Mouse (Mus musculus): ENCODE data around the gene Sox4.
A peak's percentile ranks its signal among the peaks of the same experiment; 100 is the strongest.

Sox4 gene

GRCm38 (mm10) chr13:28953581-28953991, at the start of gene Sox4:
Gene Sox4 (minus strand): TSS chr13:28953713.
- DNase-seq: peak; percentile 85

- no peak for DNase-seq
Measured at GRCm38 (mm10) chr13:28991899-28992664, 38.6 kb upstream of the Sox4 start.

DNA sequence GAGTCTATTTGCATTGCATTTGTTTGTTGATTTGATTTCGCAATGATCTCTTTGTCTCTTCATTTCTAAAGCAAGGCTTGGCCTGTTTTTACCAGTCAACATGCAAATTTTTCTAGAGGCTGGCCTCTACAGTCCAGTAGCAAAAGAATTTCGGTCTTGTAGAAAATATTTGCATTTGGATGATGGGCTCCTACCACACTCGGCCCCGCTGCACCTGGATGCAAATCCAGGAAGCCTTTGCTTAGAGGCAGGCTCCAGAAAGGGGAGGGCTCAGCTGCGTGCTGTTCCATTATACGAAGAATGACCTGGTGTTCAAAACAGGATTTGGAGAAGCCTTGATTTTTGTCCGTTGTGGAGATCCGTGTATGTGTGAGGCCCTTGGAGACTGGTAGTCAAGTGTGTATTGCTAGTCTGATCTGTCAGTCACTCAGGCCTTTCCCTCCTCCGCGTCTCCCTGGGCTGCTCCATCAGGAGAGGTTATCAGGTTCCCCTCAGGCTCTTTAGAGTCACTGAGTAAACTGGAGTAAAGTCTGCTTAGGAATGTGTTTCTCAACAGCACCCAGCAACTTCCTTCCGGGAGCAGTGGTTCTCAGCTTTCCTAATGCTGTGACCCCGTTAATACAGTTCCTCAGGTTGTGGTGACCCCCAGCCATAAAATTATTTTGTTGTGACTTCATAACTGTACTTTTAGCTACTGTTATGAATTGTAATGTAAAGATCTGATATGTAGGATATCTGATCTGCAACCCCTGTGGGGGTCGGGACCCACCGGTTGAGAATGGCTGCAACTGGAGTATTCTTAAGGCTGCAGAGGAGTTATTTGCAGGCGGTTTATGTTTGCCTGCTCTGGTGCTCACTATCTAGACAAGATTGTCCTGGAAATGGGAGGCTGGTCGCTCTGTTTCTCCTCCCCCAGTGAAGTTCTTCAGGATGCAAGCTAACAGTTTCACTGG, 35.5 kb upstream of the Sox4 start:
- DNase-seq: no peak

DNA sequence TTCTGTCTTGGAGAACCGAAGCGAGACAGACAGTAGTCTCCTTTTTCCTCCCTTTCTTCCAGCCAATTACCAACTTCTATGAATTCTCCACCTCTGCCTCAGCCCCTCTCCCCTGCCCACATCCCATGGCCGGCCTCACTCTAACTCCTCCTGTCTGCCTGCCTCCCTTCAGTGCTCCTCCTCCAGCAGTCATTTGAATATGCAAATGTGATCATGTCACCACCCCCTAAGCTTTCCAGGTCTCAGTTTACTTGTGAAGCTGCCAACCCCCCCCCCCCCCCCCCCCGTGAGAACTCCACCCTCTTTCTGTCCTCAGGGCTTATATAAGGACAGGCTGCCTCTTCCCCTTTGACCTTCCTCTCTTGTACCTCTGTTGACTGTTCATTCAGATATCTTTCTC, 27.2 kb upstream of the Sox4 start:
- no peak for DNase-seq

- DNase-seq: no peak
Measured at GRCm38 (mm10) chr13:28975011-28975410, 21.5 kb upstream of the Sox4 start.

DNA sequence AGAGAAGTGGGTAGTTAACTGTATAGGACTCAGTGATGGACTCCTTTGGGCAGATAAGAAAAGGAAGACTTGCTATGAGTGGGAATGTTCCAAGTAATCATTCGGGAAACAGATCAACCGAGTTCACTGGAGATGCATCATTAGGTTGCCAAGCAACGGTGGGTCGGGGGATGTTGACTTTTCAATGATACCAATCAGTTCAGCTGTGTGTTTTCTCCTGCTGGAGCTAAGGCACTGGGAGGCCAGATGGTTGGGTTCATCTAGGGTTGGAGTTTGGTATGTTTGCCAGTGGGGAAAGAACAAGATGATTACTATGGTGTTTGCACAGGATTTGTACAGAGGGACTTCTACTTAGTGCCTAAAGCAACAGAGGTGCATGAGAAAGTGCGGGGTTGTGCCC, 21.1 kb upstream of the Sox4 start:
- DNase-seq: no peak

GRCm38 (mm10) chr13:28960916-28961315, 7.4 kb upstream of the Sox4 start:
- DNase-seq: no peak

DNA sequence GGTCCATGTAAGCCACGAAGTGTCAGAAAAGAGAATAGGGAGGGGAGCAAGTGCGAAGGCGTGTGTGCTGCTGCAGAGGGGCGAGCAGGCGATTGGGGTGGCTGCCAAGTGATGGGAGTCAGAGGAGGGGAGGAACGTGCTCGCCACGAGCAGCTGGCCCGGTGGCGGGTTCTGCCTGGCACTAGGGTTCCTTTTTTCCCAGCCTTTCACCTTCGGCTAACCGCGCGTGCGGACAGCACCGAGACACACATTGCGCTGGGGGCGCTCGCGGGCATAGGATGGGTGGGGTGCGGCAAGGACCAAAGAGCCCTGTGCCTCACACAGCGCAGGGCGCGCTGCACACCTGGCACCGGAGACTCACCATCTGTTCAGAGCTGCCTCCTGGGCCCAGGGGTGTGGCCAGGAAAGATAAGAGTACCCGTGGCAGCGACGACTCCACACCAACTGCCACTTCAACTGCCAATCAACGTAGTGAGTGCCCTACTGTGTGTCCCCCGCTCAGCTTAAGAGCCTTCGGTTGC, 6.0 kb upstream of the Sox4 start:
- peak; percentile 80 for DNase-seq

GRCm38 (mm10) chr13:28959068-28959440, 5.5 kb upstream of the Sox4 start:
- DNase-seq: no peak

- DNase-seq: peak; percentile 69
Measured at GRCm38 (mm10) chr13:28958211-28959067, 4.9 kb upstream of the Sox4 start.

DNA sequence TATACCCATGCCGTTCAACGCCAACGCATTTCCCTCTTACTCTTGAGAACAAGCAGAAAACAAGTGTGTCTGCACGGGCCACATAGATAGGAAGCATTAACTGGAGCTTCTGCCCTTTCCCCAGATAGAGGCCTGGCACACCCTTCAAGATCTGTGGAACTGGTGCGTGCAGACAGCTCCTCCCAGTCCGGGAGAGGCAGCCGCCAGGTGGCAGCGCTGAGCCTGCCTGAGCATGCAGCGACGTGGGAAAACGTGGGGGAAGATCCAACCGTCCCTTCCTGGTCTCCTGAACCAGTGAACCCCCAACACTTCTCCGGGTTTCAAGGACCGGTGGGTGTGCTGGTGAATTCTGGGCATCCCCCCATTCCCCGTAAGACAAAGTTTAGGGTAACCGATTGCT, 4.3 kb upstream of the Sox4 start:
- peak; percentile 93 for DNase-seq

DNA sequence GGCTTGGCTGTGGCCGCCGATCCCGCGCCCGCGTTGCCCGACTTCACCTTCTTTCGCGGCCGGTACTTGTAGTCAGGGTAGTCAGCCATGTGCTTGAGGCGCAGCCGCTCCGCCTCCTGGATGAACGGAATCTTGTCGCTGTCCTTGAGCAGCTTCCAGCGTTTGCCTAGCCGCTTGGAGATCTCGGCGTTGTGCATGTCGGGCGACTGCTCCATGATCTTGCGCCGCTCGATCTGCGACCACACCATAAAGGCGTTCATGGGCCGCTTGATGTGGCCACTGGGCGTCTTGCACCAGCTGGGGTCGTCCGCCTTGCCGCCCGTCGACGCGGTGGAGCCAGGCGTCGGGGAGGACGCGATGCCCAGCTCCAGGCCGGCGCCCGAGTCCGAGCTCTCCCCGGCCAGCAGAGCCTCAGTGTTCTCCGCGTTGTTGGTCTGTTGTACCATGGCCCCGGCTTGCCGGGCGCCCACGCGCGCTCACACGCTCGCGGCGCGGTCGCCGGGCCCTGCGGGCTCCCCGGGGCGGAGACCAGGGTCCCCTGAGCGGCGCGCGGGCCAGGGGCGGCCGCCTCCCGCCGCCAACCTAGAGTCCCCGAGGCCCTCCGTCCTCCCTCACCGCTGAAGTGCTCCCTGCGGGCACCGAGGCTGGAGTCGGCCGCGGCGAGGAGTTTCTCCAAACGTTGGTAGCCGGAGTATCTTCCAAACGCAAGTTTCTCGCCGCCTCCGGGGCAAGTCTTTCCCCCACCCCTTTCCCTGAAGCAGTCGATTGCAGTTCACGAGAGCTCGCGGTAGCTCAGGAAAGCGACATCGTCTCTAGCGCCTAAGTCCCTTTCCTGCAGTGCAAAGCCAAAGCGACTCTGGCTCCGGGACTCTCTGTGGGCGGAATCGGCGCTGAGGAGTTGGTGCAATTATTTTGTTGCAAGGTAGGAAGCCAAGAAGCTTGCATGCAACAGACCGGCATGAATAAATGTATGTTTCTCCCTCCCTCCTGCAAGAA, 639 bp downstream of the Sox4 start:
- peak; percentile 42 for DNase-seq

GRCm38 (mm10) chr13:28951691-28952575, 1.6 kb downstream of the Sox4 start:
- no peak for DNase-seq

DNA sequence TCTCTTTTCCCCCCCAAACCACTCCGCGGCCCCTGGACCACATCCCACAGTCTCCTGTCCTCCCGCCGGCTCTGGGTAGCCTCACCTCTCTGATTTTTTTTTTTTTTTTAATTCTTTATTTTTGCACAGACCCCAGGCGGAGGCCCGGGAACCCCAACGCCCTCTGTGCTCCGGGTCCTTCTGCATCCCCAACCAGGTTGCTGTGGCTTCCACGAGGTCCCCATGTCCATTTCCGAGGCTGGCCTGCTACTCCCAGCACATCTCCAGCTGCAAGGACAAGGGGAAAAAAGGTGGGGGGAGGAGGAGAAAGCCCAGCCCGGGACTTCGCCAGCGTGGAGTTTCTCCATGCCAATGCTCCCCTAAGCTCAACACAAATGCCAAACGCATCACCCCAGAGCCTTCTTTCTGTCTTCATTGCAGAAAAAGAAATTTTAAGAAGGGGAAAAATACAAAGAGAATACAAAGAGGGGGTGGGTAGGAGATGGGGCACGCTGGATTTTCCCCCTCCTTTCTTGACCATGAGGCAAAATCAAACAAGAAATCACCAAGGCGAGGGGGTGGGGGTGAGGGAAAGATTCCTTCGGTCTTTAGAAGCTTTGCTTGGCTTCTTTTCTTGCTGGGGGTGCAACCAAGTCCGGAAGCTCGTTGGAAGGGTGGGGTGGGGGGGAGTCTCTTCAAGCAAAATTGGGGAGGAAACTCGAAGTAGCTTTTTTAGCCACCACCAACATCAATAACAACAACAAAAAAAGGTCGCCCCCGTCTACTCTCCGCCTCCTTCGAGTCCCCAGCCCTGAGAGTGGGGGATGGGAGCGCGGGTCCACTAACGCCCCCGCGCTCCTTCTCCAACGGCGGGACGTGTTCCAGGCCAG, 2.7 kb downstream of the Sox4 start:
- peak; percentile 31 for DNase-seq

DNA sequence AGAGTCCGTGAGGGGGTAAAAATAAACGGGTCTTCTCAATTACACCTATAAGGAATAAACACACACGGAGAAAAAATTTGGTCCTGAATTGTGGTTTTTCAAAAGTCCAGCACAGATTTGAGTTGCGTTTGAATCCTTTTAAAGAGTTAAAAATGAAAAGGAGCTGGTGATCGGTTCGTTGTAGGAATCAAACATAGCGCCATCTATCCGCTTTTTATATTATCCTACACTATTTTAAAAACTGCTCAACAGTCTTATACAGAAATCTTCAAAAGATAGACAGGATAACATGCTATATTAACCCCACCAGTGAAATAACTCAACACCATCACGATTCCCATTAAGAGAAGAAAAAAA, 3.3 kb downstream of the Sox4 start:
- no peak for DNase-seq

DNA sequence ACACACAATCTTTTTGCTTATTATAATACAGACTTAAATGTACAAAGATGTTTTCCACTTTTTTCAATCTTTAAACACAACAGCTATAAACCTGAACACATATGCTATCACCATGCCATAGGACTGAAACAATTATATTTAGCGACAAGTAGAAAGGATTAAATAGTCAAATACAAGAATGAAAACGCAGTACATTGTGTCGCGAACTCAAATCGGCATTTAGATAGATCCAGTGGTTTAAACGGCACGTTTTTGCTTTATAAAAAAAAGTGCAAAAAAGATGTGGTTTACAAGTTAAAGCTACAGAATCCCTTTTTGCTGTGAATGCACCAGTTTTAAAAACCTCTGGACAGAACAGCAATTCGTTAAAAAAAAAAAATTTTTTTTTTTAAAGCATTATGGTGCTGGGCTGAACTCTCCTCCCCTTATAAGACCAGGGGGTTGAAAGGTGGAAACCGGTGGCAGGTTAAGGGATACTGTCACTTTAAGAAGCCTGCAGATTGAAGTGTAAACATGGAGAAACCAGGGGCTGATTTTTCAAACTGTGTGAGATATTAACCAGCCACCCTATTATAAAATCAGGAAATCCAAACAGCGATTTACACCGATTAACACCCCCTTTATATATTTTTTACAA, 4.1 kb downstream of the Sox4 start:
- DNase-seq: no peak

DNA sequence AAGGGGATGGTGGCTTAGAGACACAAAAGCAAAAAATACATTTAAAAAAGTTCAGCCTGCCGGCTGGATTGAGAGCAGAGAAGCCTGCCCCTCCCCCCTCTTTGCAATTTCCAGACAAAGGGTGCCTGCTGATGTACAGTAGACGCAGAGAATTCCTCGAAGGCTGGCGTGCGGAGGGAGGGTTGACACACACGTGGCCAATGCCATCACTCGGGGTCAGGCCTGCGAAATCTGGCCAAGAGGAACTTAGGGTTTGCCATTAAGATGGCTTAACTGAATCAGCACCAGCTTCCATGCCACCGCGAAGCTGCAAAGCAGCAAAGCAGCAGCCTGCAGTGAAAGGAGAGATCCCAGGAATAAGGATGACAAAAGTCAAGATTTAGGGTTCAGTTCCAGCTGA, 5.0 kb downstream of the Sox4 start:
- peak; percentile 34 for DNase-seq

DNA sequence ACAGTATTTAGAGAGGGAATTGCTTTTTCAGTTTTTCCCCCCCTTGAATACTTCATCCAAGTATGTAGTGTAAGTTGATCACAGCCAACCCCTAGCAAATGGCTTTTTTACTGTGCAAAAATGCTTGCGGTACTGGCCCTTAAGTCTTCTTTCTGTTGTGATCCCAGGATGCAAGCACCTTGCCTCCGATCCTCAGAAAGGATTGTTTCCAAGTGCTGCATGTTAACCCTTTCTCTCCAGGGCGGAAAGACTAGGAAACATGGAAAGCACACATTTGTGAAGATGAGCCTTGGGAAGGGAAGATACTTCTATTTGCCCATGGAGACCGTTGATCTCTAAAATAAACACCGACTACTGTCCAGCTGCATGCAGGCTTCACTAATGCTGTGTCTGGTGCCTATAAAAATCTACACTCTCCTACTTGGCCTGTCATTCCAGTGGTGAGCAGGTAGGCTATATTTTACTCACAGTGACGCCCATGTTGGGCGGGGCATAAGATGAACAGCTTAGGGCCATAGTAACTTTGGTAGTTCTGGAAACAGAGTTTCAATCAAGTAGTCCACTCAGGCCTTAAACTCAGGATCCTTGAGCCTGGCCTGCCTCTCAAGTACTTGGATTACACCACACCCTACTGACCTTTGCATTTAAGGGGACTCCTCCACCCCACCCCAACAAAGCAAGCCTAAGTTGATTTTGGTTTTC, 5.6 kb downstream of the Sox4 start:
- no peak for DNase-seq
